Mouse (Mus musculus) lung, postnatal 25 days (tissue): Measurements from ENCODE around the gene H1fnt.
A peak's percentile ranks its signal among the peaks of the same experiment; 100 is the strongest.

Experiments
- DNase-seq: peaks from one replicate; pipeline ENCODE4 v3.0.0; 2022; ENCODE audit warnings: low spot score

The H1fnt gene

DNA sequence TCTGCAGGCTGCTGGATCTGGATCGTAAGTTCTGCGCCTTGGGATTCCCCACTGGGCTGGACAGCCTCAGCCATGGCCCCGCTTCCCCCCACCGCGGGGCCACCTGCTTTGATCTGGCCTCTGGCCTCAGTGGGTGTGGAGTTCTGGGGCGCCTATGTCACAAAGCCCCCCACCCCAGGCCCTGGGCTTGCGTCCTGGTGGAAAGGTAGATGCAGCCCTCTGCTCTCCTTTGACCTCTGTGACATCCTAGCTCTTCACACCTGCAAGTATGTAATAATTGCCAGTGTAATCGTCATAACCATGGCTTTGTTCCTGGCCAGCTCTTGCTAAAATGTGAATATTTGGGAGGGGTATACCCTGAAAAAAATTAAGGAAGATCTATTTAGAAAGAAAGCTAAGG, at the start of gene H1fnt:
H1fnt (minus strand) TSS at position 101 of the 400 bp plus-strand sequence.
- no peak for DNase-seq

DNA sequence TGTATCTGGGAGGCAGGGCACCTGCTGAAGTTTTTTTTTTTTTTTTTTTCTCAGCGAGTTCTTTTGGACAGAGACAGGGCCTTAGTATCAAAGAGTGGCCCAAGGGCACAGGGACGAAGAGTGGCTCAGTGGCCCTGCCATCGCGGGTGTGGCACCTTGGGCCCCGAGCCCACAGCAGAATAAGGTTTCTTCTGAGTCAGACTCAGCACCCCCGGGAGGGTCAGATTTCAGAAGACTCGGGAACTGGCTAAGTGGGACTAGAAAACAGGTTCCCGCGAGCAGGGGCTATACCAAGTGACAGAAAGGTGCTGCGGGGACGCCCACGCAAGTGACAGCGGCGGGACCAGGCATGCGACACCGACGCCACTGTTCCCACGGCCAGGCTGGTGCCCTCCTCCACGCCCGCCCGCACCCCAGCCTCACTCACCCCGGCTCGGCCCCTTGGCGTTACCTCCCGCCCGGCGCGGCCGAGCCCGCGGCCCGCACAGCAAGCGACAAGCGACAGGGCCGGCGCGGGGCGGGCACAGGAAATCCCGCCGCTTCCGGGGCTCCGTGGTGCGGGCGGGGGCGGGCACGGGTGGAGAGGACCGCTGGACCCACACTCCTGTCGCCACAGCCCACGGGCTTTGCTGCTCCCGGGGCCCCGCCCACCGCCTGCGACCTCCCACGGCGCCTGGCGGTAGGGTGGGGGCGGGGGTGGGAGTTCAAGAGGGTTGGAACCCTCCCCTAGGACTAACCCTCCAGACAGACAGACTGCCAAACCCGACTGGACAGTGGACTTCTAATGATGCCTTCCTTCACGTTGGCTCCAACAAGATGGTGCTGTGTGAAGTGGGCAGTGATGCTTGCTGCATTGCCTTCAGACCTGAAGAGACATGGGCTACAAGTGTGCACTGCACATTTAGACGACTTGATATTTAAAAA, 38.8 kb upstream of the H1fnt start, which contains the start of gene Zfp641:
Zfp641 (minus strand) TSS at position 534 of the 924 bp plus-strand sequence.
- DNase-seq: peak; percentile 23

DNA sequence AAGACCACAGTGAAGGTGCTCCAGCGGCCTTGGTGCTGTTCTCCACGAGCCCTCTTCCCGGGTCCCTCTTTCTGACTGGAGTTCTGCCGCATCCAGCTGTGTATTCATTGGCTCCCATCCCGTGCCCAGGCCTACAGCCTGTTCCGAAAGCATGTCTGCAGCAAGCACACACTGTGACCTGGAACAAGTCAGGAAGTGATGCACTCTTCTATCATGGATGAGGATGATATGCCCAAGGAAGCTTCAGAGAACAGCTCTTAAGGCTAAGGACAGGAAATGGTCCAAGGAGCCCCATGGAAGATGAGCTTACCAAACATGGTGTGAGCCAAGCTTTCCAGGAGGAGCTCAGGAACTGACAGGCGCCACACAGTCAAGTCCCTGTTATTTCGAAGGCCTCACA, 36.6 kb upstream of the H1fnt start:
- peak; percentile 63 for DNase-seq

DNA sequence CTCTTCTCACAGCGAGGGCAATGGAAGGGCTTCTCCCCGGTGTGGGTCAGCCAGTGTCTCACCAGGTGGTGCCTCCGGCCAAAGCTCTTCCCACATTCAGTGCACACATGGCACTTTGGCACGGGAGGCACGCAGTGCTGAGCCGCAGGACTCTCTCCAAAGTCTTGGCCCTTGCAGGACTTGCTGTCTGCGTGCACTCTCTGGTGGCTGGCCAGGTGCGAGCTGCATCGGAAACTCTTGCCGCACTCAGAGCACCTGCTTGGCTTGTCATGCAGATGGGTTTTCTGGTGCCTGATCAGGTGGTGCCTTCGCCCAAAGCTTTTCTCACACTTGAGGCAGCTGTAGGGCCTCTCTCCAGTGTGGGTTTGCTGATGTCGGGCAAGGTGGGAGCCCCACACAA, 31.5 kb upstream of the H1fnt start:
- DNase-seq: no peak

DNA sequence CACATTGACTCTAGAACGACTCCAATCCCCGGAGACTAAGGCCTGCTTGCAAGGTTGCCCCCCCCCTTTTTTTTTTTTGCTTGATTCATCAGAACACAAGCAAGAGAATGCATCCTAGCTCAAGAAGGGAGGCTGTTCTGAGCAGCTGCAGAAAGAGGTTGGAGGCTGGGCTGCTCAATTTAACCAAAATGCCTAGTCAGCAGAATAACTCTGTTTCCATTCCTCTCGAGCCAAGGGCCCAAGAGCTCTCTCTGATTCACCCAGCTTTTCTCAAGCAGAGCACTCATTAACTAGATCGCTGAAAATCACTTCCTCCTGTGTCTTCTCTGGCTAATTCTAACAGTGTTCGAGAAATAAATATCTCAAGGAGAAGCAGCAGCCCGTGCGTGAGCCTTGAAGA, 29.3 kb upstream of the H1fnt start:
- DNase-seq: no peak

DNA sequence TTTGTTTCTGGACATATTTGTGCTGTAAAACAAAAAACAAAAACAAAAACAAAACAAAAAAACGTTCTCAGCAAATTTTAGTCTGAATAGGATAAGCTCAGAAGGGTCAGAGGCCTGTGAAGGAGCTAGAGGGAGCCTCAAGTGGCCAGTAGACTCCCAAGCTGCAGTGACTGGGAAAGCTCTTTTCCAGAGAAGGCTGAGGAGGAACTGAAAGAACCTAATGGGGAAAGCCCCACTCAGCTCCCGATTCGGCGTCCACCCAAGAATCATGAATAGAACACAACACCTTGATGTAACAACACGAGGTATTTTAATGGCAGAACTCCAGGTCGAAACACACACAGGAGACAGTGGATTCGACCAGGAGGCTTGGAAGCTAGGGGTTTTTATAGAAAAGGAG, 683 bp upstream of the H1fnt start:
- DNase-seq: no peak

DNA sequence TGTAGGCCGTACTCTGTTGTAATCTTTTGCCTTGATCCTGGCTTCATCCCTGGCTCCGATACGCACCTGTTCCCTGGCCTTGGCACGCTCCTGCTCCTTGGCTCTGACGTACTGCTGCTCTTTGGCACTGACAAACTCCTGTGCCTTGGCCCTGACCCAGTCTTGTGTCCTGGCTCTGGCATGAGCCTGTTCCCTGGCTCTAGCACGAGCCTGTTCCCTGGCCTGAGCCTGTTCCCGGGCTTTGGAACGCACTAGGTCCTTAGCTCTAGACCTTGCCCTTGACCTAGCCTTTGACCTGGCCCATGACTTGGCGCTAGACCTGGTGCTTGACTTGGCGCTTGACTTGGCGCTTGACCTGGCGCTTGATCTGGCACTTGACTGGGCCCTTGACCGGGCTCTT, 822 bp downstream of the H1fnt start:
- peak; percentile 3 for DNase-seq

DNA sequence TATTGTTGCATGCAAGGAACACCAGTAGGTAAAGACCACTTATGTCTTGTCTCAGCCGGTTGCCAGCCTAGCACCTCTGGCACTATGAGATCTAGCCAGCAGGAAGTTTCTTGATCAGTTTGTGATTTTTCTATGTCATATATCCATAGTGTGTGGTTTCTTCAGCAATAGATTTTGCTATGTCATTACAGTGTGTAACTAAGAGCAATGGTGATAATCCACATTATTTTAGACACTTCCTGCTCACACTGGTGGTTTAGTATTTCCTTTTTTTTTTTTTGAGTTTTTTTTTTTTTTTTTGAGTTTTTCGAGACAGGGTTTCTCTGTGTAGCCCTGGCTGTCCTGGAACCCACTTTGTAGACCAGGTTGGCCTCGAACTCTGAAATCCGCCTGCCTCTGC, 21.7 kb downstream of the H1fnt start:
- DNase-seq: no peak

DNA sequence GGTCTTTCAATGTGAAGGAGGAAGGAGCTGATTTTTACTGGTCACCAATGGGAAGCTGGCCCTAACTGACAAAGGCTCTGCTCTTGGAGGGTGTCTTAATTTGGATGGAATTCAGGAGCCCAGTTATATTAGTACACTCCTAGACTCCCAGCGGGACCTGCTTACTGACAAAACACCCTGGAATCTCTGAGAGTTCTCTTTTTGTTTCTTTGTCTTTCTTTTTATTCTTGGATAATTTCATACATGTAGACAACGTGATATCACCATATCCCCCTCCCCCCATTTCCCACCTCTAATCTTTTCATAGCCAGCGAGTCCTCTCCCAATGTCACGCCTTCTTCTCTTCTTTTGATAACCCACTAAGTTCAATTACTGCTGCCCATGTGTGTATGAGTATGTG, 22.7 kb downstream of the H1fnt start, which contains the start of gene Olfr286:
Olfr286 (minus strand) TSS at position 101 of the 400 bp plus-strand sequence.
- no peak for DNase-seq

DNA sequence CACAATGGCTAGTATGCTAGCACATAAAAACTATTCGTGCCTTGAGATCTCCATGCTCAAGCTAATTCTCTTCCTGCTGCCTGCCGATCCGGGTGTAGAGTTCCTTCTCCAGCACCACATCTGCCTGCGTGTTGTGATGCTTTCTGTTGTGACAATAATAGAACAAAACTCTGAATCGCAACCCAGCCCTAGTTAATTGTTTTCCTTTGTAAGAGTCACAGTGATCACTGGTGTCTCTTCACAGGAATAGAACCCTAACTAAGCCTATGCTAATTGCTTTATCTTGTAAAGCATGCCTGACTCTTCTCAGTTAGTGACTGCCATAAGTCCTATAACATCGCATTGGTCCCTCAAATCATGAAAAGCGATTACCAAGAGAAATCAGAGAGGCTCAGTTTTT, 31.0 kb downstream of the H1fnt start:
- no peak for DNase-seq

DNA sequence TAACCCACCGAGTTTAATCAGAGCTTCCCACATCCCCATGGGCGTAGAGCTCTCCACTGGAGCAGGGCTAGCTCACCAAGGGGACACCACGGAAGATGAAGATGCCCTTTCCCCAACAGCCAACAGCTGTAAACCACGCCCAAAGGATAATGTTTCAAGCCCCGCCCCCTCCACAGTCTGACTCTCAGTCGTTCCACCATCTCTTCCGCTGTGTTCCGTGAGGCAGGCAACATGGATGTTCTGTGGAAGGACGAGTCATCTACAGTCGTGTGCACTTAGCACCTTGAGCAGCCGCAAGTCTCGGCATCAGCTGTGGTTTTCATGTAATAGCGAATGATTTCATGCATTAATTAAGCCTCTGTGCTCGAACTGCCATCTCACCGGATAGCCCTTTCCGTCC, 31.5 kb downstream of the H1fnt start:
- DNase-seq: no peak

DNA sequence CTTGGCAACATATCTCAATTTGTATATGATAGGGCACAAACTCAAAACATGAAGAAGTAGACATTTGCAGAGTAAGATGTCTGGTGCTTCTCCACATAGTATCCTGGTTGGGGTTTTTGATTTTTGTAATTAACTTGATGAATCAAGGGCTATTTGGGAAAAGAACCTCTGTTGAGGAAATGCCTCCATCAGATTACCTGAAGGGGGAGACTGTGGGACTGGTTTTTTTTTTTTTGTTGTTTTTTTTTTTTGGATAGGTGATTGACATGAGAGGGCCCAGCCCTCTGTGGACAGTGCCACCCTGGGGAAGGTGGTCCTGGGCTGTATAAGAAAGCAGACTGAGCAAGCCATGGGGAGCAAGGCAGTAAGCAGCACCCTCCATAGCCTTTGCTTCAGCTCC, 34.7 kb downstream of the H1fnt start:
- DNase-seq: no peak

DNA sequence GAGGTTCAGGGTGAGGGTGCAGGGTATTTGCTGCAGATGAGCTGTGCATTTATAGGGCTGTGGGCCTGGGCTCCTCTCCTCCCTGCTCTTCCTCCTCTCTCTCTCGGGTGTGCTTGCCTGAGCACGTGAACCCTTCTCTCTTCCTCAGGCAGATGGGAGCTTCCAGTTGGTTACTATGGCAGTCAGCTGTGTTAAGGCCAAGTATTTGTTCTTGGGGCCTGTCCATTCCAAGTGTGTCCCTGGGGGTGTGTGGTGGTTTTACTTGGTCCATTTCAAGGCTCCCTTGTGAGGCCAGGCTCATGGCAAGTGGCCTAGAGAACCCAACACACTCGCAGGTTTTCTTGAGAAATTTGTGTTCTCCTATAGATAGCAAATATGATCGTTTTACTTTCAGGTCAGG, 36.2 kb downstream of the H1fnt start, which contains the start of the genes Gm44579 and Olfr287:
Gm44579 (minus strand) TSS at position 101 of the 400 bp plus-strand sequence.
Olfr287 (minus strand) TSS at position 180 of the 400 bp plus-strand sequence.
- DNase-seq: no peak

DNA sequence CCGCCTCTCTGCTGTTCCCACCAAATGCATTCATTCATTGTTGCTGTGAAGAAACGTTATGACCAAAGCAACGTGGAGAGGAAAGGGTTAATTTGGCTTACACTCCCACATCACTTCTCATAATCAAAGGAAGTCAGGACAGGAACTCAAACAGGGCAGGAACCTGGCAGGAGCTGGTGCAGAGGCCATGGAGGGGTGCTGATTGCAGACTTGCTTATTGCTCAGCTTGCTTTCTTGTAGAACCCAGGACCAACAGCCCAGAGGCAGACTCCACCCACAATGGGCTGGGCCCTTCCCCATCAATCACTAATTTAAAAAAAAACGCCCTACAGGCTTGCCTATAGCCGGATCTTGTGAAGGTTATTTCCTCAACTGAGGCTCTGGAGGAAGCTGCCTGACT, 43.0 kb downstream of the H1fnt start:
- peak; percentile 16 for DNase-seq

DNA sequence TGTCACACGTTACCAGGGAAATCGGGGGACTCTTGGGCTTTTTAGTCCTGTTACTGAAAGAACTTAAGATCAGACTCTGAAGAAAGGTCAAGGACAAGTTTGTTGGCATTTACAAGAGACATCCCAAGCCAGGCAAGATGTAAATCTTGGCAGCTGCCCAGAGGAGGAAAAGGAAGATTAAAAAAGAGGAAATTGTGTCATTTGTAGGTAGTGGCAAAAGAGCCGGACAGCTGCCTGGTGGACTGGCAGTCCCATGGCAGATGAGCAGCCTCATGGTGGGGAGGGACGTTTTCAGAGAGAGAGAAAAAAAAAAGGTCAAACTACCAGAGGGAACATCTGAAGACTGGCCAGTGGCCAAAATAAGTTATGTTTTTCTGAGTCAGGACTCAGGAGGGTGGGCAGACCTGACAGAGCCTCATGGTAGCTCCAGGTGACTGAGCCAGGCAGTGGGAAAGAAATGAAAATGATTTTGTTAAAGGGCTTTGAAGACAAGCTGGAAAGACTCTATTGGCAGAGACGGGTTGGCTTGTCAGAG, 43.7 kb downstream of the H1fnt start:
- peak; percentile 13 for DNase-seq

DNA sequence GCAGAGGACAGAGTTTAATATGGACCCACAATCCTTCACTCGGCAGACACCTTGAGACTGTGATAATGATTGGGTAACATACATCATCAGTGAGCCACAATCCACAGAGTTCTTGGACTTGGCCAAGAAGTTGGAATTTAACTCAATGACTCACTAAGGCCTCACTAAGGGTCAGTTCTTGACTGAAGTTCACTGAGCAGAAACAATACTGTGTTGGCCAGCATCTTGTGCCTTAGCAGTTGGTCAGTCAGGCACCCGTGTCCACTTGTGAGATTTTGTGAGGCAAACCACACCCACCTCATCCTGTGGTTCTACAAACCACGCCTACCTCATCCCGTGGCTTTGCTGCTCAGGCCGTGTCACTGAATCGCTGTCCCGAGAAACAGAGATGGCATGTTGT, 47.4 kb downstream of the H1fnt start:
- no peak for DNase-seq
